Mouse (Mus musculus) retina, postnatal 1 day (tissue): ENCODE measurements around the gene Zdhhc6.

Source experiments
- DNase-seq: peaks from one replicate; pipeline ENCODE4 v3.0.0-alpha.2; 2012

Zdhhc6 gene

DNA sequence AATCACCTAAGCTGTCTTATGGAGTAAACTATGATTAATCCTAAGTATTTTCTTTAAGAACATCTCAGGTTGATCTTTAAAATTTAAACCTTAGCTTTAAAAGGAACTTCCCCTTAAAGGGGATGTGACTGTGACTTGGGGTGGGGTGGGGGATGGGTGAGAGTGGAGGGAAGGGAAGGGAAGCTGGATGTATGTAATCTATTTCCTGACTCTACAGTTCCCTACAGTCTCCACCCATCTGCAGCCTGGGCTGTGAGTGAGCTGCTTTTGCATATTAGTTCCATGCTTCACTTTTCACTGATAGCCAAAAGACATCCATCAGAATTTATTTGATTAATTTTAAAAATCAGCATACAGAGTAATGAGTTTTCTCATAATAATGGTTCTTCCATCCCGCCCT lies 16.5 kb downstream of the Zdhhc6 start:
- DNase-seq, result no peak

- no peak for DNase-seq
These were observed 17.9 kb downstream of the Zdhhc6 start for GRCm38 (mm10) chr19:55297961-55298360.

DNA sequence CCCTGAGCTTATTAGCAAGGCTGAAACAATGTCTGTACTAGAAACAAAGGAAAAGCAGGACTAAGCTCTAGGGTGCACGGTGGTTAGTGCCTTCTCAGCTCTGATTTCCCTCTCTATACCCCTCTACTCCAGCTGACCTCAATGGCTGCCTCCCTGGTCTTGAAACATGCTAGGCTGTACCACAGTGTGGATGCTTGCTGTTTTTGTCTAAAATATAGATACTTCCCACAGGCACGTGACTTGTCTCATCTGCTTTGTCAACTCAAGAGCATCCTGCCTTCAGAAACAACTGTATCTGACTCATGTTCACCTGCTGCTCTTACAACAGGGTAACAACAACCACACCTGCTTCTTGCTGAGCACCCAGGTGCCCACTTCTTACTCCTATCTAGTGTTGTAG lies 18.3 kb downstream of the Zdhhc6 start:
- DNase-seq, result no peak

DNA sequence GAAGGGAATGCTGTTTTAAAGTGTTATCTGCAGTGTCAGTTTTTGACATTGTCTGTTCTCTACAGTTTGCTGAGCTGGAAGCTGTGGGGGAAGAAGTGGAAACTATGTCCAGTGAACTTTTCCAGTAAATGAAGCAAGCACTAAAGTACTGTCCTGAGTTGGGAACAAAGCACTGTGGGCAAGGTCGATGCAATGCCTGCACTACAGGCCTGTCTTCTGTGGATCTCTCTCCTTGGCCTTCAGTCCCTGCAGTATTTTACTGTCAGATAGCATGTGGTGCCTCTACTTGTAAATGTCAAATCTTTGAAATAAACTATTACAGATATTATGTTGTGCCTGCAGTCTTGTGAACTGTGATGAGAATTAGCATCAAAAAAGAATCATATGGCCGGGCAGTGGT lies 19.5 kb downstream of the Zdhhc6 start:
- DNase-seq, result no peak

GRCm38 (mm10) chr19:55295556-55295955 lies 20.3 kb downstream of the Zdhhc6 start:
- no peak for DNase-seq

DNA sequence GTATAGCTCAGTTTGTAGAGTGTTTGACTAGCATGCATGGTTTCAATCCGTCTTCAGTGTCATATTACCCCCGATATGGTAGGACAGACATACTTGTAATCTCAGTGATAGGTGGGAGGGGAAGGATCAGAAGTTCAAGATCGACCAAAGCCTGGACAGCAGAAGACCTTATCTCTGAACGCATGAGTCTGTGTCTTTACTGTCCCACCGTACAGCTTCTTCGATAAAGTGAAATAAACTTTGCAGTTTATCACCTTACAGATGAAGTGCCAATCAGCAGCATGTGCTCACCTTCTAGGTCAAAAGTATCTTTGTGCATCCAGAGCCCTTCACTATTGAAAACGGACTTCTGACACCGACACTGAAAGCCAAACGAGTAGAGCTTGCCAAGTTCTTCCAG lies 20.8 kb downstream of the Zdhhc6 start:
- no peak for DNase-seq

DNA sequence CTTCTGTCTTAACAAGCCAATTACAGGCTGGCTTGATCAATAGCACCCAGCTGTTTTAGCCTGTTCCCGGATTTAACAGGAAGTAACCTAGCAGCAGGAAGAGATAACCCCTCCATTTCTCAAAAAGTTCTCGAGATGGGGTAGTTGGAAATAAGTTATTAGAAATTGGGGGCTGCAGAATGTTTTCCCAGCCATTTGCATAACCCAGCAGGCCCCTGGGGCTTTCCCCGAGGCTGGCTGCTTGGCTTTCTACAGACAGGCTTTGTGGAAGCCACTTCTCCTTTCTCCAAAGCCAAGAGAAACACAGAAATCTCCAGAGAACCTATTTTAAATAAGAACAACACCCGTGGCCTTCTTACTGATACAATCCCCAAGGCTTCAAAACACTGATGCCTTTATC lies 22.7 kb downstream of the Zdhhc6 start:
- no peak for DNase-seq

- no peak for DNase-seq
These were observed 23.5 kb downstream of the Zdhhc6 start for GRCm38 (mm10) chr19:55292210-55292850.

- no peak for DNase-seq
These were observed 25.1 kb downstream of the Zdhhc6 start for GRCm38 (mm10) chr19:55290621-55291270.

GRCm38 (mm10) chr19:55288974-55289373 lies 26.9 kb downstream of the Zdhhc6 start:
- no peak for DNase-seq

DNA sequence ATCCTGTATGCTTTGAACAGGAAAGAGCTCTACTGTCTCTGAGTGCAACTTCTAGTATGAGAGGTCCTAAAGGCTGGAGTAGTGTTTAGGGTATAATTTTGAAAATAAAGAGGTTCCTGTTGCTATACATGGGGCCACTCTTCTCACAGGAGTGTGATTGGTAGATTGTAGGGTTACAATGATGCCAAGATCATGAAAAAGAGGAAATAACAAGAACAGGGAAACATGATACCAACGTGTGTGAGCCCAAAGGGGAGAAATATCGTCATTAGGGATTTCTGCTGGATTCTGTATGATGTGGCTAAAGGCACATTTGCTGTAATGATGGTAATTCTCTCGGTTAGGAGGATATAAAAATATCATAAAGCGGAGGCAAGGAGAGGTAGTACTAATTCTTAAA lies 29.8 kb downstream of the Zdhhc6 start:
- DNase-seq, result no peak

DNA sequence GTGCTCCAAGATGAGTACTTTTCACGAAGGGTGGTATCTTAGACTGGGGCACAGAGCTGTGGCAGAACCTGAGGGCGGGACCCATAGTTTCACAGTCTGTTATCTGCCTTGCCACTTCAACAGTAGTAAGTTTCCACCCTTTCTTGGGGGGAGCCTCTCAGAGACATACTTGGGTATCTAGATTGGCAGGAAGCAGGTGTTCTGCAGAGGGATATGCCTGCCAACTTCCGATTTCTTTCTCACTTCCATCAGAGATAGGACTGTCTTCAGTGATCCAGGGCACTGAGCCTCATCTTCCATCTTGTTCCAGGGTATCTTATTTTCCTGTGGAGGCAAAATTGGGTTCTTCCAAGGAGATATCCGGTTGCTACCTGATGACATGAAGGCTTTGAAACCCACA lies 31.7 kb downstream of the Zdhhc6 start:
- no peak for DNase-seq

DNA sequence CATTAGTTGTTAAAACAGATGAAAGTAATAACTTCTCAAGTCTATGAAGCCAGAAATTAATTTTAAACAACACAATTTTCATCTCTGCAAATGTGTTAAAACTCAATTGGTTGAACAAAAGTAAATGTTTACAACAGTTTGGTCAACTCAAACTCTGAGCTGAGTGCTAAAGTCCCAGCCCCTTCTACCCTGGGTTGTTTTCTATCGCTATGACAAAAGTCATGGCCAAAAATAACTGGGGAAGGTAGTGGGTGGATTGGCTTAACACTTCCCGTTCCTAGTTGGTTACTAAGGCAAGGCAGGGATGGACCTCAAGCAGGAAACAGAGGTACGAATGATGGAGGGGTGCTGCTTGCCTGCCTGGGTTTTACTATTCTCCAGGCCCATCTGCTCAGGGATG lies 39.1 kb downstream of the Zdhhc6 start:
- no peak for DNase-seq

GRCm38 (mm10) chr19:55276100-55276499 lies 39.7 kb downstream of the Zdhhc6 start:
- DNase-seq, result no peak

- DNase-seq, result no peak
These were observed 42.5 kb downstream of the Zdhhc6 start for GRCm38 (mm10) chr19:55273340-55273739.

- DNase-seq, result no peak
These were observed 44.4 kb downstream of the Zdhhc6 start for GRCm38 (mm10) chr19:55271448-55271847.

- DNase-seq, result no peak
These were observed 46.8 kb downstream of the Zdhhc6 start for GRCm38 (mm10) chr19:55269051-55269450.

DNA sequence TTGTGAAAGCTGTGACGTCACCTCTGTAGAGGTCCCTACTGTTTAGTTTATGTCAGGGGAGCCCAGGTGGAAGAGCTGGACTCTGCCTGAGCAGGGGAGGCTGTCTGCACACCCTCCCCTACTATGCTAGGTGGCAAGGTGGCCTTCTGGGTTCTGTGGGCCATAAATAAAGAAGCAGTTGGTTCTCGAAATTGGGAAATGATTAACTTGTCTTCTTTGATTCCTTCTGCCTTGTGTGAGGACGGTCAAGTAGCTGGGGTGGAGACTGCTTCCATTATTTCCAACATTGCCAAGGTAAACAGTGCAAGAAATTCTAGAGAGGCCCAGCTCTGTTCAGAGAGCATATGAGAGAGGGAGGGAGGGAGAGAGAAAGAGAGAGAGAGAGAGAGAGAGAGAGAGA lies 47.7 kb downstream of the Zdhhc6 start:
- no peak for DNase-seq

GRCm38 (mm10) chr19:55266786-55267185 lies 49.0 kb downstream of the Zdhhc6 start:
- DNase-seq, result no peak

GRCm38 (mm10) chr19:55265269-55265668 lies 50.6 kb downstream of the Zdhhc6 start:
- DNase-seq, result no peak

- no peak for DNase-seq
These were observed 55.2 kb downstream of the Zdhhc6 start for GRCm38 (mm10) chr19:55260389-55261184.

DNA sequence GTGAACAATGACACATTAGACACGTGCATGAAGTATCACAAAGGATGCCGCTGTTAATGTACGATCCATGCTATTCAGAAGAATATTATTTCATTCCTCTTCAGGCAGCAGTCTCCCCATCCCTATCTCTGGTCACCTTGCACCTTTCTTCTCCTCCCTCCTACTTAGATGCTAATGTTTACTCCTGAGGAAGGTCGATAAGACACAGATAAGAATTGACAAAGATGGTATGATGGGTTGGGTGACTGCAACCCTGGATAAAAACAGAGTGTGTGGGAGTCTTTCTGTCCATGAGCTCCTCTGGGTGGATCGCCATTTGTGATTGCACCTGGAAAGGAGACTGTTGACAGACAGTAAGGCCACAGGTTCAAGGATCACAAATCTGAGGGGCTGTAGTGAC lies 57.3 kb downstream of the Zdhhc6 start:
- DNase-seq, result no peak

DNA sequence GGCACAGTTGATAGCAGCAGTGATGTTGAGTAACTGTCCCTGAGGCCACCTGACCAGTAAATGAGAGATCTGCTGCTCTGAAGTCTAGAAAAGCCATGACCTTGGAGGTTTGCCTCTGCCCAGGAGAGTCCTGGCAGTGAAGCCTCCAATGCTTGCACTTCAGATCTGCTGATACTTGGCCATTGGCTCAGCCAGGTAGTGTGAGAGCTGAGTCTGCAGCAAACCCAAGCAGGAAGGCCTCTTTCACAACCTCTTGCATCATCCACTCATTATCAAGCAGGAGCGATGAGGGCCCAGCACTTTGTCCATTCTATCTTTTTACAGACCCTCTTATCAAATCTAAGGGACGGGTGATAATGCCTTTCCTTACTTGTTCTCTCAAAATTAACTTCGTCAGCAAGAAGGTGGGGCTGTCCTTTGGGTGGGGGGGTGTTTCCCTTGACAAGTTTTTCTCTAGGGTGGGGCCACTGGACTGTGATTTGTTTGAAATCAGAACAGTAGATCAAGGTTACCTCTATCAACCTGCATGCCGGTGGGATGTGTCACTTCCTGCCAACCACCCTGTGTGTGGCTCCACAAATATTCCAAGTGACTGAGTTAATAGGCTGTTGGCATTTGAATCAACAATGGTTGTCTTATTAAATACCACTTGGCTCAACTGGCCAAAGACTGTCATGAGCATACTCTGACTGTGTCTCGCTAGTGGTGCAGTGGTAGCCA lies 58.0 kb downstream of the Zdhhc6 start:
- no peak for DNase-seq

DNA sequence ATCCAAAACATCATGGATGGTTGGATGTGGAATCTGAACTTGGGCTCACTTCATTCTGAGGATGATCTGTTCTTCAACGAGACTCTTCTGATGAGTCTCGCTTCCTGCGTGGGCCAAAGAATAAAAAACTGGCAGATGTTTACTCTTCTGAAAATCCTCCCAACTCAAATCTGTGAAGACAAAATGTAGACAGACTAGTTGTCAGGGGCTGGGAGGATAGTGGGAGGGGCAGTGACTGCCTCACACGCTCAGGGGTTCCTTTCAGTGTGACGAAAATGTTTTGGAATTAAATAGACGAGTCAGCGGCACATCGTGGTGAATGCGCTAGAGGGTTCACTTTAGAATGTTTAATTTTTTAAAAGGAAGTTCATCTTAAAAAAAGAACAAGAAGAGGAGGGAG lies 59.7 kb downstream of the Zdhhc6 start:
- no peak for DNase-seq
